Mouse (Mus musculus): Measurements from ENCODE around the gene Crb1.

The Crb1 gene

DNA sequence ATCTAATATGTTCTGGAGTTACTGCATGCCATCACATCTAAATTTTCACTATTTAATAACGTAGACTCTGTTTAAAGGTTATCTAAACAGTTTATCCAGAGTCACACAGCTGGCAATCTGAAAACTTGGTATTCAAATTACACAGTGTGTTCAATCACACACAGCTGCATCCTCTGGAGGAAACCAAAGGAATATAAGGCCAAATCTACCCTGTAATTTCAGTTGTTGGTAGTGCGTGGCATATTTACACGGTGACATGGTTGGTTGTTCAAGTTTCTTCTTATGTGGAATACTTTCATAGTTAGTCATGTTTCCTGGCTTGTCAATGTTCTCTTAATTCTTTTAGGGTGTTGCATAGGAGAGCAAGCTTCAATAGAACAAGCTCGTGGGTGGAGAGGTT, 166.4 kb downstream of the Crb1 start:
- DNase-seq = no peak

DNA sequence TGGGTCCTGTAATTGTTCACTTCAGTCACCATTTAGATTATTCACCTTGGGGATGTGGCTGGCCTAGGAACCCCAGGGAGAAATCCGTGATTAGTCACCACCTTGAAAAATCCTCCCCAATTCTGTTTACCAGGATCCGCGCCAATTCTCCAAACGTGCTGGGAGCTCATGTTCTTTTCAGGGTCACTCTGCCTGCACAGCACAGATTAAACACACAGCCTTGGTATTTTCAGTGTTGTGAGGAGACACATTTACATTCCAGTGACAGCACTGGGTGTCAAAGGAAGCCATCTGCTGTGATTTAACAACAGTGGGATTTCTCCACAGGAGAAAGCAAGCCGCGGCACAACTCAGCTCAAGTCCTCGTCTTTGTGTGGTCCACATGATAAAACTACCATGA, 167.1 kb downstream of the Crb1 start:
- DNase-seq = no peak

DNA sequence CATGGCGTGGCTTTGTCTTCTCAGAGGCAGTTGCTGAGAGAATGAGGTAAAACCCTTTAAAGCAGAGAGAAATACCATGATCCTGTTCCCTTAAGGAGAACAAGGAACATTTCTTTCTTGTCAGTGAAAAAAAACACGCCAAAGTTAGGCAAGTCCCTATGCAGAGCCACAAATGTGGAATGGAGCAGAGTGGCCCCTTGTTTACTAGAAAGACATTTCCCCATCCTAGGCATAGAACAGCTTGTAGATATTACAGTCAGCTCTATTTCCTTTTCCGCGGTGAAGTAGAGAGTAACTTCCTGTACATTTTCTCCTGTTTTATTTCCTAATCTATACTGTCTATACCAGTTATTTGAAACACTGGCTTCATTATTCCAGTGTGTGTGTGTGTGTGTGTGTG, 170.6 kb downstream of the Crb1 start:
- no peak for DNase-seq

DNA sequence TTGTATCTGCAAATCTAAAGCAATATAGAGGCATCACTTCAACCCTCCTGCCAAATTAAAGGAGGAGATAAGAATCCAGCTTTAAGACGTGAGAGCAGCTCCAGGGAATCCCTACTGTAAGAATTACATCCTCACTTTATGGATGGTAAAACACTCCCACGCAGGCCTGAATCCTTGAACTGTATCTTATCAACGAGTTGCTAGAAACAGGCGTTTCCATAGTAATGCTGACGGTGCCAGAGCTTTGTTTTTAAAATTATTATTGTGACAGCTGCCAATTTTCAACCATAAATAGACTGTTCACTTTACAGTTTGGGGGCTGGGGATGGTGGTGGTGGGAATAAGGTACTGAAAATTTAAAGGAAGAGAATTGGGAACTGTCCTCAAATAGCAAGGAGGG, 173.9 kb downstream of the Crb1 start:
- DNase-seq = no peak

DNA sequence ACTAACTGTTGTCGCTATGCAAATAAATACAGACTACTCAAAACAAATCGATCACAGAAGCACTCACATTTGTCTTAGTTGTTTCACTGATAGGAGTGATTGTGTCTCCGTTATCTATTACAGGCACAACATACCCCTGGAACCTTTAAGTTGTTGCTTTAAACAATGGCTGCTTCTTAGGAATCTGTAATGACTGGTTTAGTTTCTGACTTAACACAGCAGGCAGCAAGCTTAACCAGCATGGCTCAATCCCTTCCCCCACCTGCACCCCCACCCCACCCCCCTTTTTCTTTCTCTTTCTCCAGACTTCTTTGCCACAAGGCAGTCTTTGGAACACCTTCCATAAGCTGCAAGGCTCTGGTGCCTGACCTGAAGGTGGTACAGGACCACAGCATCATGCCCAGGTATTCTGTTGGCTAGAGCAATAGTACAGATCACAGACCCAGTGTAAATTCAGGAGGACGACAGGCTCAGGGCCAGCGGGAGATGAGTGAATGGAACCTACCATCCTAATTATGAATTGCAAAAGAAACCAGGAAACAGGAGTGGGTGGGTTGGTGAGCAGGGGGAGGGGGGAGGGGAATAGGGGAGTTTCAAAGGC, 182.4 kb downstream of the Crb1 start:
- DNase-seq = no peak

DNA sequence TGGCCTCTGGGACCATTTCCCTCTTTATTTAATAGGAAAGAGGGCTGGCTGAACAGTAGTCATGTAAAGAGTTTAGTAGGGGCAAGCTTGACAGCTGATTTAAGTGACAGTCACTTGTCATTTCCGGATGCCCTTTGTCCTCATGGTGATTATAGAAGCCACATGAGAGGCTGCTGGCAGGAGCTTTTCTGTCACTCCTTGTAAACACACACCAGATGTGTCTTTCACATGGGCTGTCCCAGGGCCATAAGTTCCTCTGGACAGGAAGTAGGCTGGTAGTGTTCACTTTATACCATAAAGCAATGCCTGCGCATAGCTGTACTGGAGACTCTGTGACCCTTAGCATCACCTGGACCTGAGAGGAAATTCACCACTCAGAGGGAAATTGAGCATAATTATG, 182.9 kb downstream of the Crb1 start:
- DNase-seq = no peak

DNA sequence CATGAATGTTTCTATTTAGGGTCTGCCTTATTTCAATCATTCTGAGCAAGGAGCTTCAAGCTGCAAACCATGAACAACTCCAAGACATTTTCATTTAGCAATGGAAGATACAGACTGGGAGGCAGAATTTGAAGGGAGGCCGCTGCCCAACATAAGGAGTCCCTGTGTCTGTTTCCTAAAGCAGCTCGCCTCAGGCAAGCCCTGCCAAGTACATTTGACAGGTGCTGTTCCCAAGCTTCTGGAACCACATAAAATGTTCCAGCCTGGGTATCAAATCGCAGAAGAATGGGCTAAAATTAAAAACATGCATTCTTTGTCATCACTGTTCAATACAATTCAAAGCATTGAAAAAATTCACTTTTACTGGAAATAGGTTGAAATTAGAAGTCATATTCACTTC, 184.3 kb downstream of the Crb1 start:
- no peak for DNase-seq

DNA sequence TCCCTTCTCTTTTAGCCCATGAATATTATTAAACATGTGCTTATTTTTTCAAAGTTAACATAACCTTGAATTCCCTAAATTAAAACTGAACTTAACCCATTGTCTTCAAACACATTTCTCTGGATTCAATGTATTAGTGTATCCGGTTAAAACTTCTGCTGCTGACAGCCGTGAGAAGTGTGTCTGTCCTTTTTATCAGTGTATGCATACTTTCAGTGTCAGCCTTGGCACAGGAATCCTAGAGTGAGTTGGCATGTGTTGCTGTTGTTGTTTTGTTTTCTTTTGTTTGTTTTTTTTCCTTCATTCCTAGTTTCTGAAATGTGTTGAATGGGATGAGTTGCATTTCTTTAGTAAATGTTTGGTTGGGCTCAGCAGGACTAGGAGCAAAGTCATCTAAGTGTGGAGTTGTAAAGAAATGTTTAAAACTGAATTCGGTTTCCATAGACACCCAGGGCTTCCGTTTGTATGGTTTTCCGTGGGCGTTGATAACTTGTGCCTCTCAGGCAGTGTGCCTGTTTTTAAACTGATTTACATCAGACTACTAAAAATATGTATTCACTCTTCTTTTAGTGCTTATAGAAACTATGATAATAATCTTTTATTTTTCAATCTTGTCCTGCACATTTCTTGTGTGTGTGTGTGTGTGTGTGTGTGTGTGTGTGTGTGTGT, 196.3 kb downstream of the Crb1 start:
- no peak for DNase-seq

DNA sequence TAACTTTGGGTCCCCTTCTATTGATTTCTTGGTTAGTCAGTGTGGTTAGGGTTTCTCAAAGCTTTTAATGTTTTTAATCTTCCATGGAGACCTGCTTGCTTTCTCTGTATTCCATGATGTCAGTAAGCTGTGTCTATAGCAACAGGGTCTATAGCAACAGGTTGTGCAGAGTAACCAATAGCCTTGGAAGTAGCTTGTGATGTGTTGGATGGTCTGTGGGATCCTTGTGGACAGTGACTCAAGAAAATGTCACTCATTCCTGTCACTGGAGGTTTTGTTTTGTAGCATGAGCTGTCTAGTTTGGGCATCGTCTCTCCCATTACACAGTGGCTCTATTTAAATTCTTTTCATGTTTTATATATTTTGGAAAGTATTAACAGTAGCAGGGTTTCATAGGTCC, 197.2 kb downstream of the Crb1 start:
- DNase-seq = no peak

DNA sequence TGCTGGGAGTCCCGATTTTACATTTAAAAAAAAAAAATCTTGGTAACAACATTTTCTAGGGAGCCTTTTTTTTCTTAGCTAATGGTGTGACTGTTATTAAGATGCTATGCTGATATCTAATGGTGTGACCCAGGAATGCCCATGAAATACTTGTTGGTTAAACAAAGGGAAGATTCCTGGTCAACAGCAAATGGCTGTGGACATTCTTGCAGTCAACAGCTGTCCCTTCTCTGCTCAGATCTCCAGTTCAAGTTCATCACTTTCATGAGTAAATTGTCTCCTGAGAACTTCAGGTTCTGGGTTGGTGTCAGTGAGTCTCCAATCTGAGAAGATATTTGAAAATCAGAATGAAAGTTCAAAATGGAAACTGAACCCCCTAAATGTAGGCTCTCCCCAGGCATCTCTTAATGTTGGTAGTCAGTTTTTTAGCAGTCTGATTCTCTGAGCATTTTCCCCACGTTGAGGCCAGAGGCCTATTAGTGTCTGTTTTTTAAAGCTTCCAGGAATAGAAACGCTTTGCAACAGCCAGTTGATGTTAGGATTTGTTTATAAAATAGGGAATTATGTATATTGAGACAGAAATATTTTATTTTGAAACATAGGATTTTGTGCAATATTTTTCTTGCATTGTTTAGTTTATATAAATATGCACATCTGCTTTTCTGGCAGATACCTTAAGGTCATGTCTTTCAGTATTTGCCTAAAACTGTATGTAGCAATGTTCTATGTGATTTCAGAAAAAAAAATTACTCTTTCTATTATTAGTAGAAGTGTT, 202.7 kb downstream of the Crb1 start:
- DNase-seq = no peak

DNA sequence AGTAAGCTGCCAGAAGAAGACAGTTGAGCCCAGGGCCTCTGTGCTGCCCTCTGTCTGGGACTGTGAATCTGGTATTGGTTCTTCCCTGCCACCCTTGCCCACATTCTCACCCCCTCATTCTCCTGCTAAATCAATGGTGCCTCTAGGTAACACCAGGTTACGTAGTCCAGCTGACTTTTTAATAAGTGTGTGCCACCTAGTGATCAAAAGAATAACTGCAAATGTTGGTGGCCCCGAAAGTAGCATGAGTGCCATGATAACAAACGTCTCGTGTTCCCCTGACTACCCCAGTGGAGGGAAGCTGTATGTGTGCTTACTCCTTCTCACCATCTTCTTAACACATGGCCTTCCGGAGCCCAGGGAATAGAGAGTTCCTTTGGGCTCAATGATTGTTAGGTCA, 214.1 kb downstream of the Crb1 start:
- no peak for DNase-seq

DNA sequence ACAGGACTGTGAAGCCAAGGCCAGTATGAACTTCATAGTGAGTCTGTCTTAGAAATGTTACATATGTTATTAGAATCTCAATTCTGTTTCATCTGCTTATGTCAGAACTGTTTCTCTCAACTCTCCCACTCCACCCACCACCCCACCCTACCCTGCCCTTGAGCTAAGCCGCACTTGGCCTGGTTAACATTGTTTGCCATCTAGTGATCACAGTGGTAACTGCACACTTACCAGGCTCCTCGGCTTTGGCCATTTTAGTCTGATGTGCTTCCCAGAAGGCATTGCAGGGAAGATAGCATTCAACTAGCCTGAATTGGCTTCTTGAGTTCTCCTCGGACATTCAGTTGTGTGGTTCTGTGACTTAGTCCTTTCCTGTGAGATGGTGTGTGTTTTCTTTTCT, 215.3 kb downstream of the Crb1 start:
- DNase-seq = no peak

DNA sequence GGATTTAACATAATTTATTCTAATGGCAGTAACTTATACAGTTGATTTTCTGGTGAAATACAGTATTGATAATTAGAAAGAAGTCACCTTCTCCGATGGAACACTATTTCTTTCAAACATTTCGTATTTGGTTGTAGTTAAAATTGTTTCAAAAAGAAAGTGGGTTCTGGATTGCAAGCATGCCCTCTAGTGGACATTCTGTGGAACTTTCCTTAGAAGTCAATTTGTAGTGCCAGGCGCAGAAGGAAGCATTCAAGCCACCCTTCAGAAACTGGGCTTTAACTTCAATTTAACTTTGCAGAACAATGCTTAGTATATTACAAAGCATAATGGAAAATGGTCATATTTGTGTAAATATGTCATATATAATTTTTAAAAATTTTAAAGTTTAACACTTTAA, 220.5 kb downstream of the Crb1 start:
- DNase-seq = no peak

DNA sequence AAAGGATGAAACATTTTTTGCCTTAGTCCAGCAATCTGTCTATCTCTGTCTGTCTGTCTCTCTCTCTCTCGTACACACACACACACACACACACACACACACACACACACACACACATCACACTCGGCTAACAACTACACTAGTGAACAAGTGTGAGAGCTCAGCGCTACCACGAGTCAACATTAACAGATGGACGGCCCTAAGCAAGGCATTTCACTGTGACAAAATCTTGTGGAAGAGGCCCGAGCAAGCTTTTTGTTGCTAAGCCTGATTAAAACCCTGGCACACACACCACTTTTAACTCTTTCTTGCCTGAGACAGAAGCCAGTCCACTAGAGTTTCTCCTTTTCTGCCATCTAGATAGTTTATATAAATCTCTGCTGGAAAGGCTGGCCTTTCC, 223.4 kb downstream of the Crb1 start:
- DNase-seq = no peak

DNA sequence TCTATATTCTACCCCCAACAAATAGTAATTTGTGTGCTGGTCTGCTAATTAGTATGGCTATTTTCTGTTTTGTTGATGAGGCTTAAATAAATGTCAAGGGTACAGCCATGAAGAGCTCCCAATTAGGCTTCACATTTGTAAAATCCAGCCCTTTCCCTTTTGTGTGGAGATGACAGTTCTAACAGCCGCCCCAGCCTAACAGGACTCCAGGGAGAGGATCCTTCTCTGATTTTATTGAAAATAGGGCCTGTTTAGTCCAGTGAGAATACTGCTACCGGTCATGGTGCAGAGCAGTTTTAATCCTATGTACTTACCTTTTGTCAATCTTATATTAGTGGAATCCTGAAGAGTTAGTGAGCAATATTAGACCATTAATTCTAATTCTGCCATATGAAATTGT, 223.9 kb downstream of the Crb1 start:
- DNase-seq = no peak
